Mouse (Mus musculus) kidney, postnatal 0 days (tissue): ENCODE data around the gene Ccdc93. TPM values are rescaled to one million over a fixed set of nuclear protein-coding genes. Genes with fewer than 3 reads are reported as not detected.

ENCODE experiments used
- ATAC-seq: fragments of 200-750 bp; cut with Nextera tagmentation; replicated peaks from 2 replicates; pipeline ENCODE4 v1.8.0; 2017; ENCODE audit warnings: low read depth, moderate number of reproducible peaks, moderate TSS enrichment, moderate library complexity; ENCODE audit not compliant: low FRiP score
- DNase-seq: peaks from one replicate; pipeline ENCODE4 v3.0.0-alpha.2; 2016; ENCODE audit warnings: low spot score
- H3K27ac ChIP-seq: fragments of 300-500 bp; sonication (generic); 2 replicates; pipeline ENCODE4 v1.5.1; 2014; ENCODE audit warnings: mild to moderate bottlenecking
- H3K27me3 ChIP-seq: fragments of 300-500 bp; sonication (generic); 2 replicates; pipeline ENCODE4 v1.6.1; 2014; ENCODE audit warnings: low read length, mixed read lengths; ENCODE audit not compliant: insufficient read depth
- H3K36me3 ChIP-seq: fragments of 300-500 bp; sonication (generic); 2 replicates; pipeline ENCODE4 v1.6.1; 2014; ENCODE audit warnings: low read length, mixed read lengths; ENCODE audit not compliant: insufficient read depth
- H3K4me1 ChIP-seq: fragments of 300-500 bp; sonication (generic); replicated peaks from 2 replicates; pipeline ENCODE4 v1.6.1; 2014; ENCODE audit warnings: antibody characterized with exemption, low read length, mixed read lengths; ENCODE audit not compliant: insufficient read depth
- H3K4me2 ChIP-seq: fragments of 300-500 bp; sonication (generic); 2 replicates; pipeline ENCODE4 v1.6.1; 2014; ENCODE audit warnings: mild to moderate bottlenecking, low read length, moderate library complexity, mixed read lengths
- H3K4me3 ChIP-seq: fragments of 300-500 bp; sonication (generic); replicated peaks from 2 replicates; pipeline ENCODE4 v1.5.1; 2014; ENCODE audit warnings: low read depth, low read length
- H3K9ac ChIP-seq: fragments of 300-500 bp; sonication (generic); 2 replicates; pipeline ENCODE4 v1.6.1; 2014; ENCODE audit warnings: low read depth, low read length
- H3K9me3 ChIP-seq: fragments of 300-500 bp; sonication (generic); replicated peaks from 2 replicates; pipeline ENCODE4 v1.6.1; 2016; ENCODE audit warnings: low read length, inconsistent platforms, mixed read lengths
- CTCF ChIP-seq: IDR thresholded peaks from 2 replicates; pipeline ENCODE4 v1.5.1; 2016; ENCODE audit warnings: antibody characterized with exemption, low read depth, mild to moderate bottlenecking, moderate library complexity
- WGBS: fragments of 180-500 bp; shearing (Covaris S2); extraction: QIAGEN DNeasy Blood & Tissue Kit; methylation state at CpG from one replicate; pipeline ENCODE4 v1.1.7; 2014; 5-methylcytosine and 5-hydroxymethylcytosine counted together
- polyA plus RNA-seq: library from polyadenylated mRNA; unstranded; fragments of >200 nt; fragmentation: Nextera tagmentation; extraction: Ambion mirVana; gene quantifications from 2 replicates; pipeline ENCODE4 v1.2.1, GENCODE M21; 2015

Ccdc93 gene
- polyA plus RNA-seq, 1 experiment from 2014 or later = 6.4 TPM

DNA sequence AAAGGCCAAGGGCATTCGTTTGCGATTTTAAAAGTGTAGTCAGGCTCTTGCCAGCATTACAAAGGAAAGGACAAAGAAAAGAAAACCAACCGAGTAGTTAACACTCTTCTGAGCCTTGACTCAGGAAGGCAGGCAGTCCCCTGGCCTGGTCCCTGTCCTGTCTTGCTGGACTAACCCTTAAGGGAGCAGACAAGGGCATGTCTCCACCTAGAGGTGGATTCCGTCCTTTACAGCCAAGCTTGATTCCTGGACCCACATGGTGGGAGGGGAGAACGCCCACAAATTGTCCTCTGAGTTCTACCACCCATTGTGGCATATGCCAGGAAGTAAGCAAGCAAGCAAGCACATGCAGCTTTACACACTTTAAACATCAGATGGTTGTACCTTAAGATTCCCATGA, 59.4 kb downstream of the Ccdc93 start:
- Histone ChIP-seq H3K9me3 (no peaks in the 10 kb centered on the region), H3K4me2 (no peak overlapping the region), H3K4me1 (no peaks in the 10 kb centered on the region), H3K27me3 (no peaks in the 10 kb centered on the region), H3K4me3 (no peak overlapping the region), H3K36me3 (peaks cover 39% of the 10 kb centered on the region), H3K27ac (no peak overlapping the region), H3K9ac (no peak overlapping the region)
- 34% methylated on average over 5 of the region's 5 CpGs for WGBS
- DNase-seq (peak; percentile 44), ATAC-seq (peak; percentile 77)
- peak; percentile 67 for TF ChIP-seq CTCF

DNA sequence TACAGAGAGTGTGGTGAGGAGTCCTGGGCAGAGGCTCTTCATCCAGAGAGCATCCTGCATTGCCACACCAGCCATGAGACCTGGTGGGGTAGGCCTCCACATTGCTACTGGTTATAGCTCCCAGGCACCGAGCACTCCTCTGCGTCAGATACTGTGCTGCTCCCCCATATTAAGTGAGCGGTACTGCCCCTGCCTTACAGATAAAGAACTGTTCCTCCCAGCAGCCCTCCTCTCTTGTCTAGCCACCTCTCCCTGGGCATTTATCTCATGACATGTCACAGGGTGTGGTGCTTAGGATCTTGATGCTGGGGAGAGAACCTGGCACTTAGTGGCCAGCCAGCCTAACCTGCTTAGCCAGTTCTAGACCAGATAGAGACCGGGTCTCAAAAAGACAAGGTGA, 66.2 kb downstream of the Ccdc93 start:
- 95% methylated on average over 4 of the region's 4 CpGs for WGBS
- peaks cover 40% of the 10 kb centered on the region; the same call in 1 of the 2 replicates for H3K36me3 ChIP-seq
- ATAC-seq = no peak

DNA sequence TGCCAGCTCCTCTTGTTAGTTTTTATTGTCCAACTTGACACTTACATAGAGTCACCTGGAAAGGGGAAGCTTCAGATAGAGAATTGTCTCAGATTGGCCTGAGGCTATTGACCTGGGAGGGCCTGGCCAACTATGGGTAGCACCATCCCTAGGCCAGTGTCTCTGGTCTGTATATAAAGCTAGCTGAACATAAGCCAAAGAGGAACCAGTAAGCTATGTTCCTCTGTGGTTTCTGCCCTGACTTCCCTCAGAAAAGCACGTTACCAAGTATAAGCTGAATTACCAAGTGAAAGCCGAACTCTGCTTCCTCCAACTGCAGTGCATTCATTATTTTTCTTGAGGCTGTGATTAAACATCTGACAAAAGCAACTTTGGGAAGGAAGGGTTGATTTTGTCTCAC, 77.9 kb downstream of the Ccdc93 start:
- no peak for TF ChIP-seq CTCF
- Histone ChIP-seq H3K27ac (no peak overlapping the region), H3K4me2 (no peak overlapping the region), H3K9me3 (no peaks in the 10 kb centered on the region), H3K4me3 (no peak overlapping the region), H3K27me3 (no peaks in the 10 kb centered on the region), H3K4me1 (no peaks in the 10 kb centered on the region), H3K36me3 (0 out of 2 replicates have a peak, but pooled peaks cover 2% of the 10 kb centered on the region), H3K9ac (no peak overlapping the region)
- ATAC-seq (no peak), DNase-seq (no peak)
- WGBS = 90% methylated on average over 2 of the region's 2 CpGs

More for the DNA sequence above, 66.2 kb downstream of the Ccdc93 start:
- TF ChIP-seq CTCF = no peak
- no peak overlapping the region for H3K4me3 ChIP-seq
- no peak overlapping the region for H3K4me2 ChIP-seq
- no peaks in the 10 kb centered on the region for H3K9me3 ChIP-seq
- DNase-seq = no peak
- H3K27me3 ChIP-seq = no peaks in the 10 kb centered on the region
- H3K4me1 ChIP-seq = no peaks in the 10 kb centered on the region
- no peak overlapping the region for H3K9ac ChIP-seq
- H3K27ac ChIP-seq = no peak overlapping the region

DNA sequence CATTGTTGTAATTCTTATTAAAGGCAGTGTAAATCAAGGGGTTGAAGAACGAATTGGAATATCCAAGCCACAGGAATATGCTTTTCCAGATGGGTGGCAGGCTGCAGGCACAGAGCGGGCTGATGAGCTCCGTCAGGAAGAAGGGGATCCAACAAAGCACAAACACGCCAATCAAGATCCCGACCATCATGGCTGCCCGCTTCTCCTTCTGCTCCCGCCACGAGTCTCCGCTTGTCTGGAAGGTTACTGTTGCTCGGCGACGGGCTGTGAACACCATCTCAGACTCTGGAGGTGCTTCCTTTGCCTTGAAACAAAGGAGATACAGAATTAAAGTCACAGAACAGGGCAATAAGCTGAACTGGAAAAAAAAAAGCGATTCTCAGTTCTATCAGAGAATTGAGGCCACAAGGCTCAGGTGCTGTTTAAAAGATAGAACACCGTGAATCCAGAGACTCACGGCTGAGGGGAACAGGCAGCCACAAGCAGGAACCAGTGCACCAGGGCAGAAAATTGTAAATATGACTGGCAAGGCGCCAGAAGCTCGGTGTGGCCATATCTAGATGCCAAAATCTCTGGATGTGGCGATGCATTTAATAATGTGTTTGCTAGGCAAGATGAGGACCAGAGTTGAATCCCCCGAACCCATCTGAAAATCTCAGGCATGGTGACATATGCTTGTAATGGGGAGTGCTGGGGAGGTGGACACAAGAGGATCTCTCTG, 79.7 kb downstream of the Ccdc93 start:
- H3K4me1 ChIP-seq = no peaks in the 10 kb centered on the region
- no peak overlapping the region for H3K4me3 ChIP-seq
- no peaks in the 10 kb centered on the region for H3K9me3 ChIP-seq
- no peaks in the 10 kb centered on the region for H3K36me3 ChIP-seq
- H3K9ac ChIP-seq = no peak overlapping the region
- DNase-seq (no peak), ATAC-seq (no peak)
- 86% methylated on average over 19 of the region's 19 CpGs for WGBS
- H3K27me3 ChIP-seq = no peaks in the 10 kb centered on the region
- TF ChIP-seq CTCF = no peak
- no peak overlapping the region for H3K4me2 ChIP-seq
- no peak overlapping the region for H3K27ac ChIP-seq

DNA sequence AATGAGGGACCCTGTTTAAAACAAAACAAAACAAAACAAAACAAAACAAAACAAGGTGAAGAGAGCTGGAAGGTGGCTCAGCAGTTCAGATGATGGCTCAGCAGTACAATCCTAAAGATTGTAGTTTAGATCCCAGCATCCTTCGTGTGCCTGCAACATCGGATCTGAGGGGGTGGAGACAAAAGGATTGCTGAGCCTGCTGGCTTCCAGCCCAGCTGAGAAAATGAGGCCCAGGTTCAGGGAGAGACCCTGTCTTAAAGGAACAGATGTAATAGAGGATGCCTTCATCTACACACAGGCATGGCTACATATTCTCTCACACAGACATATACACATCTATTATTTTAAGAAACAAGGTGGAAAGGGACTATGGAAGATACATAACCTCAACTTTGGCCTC, 80.3 kb downstream of the Ccdc93 start:
- H3K4me2 ChIP-seq = no peak overlapping the region
- H3K27ac ChIP-seq = no peak overlapping the region
- no peaks in the 10 kb centered on the region for H3K36me3 ChIP-seq
- H3K9ac ChIP-seq = no peak overlapping the region
- no peaks in the 10 kb centered on the region for H3K9me3 ChIP-seq
- no peak overlapping the region for H3K4me3 ChIP-seq
- ATAC-seq = no peak
- 30% methylated on average over 2 of the region's 2 CpGs for WGBS
- TF ChIP-seq CTCF = no peak
- no peak for DNase-seq
- no peaks in the 10 kb centered on the region for H3K27me3 ChIP-seq
- no peaks in the 10 kb centered on the region for H3K4me1 ChIP-seq

DNA sequence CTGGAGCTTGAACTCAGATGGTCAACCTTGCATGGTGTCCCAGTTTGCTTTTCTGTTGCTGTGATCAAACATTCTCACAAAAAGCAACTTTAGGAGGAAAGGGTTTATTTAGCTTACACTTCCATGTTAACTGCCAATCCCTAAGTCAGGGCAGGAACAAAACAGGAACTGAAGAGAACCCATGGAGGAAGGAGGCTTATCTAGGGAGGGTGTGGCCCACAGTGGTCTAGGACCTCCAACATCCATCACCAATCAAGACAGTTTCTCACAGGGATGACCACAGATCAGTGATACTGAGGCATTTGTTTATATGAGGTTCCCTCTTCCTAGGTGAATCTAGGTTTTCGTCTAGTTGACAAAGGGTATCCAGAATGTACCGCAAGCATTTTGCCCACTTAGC, 81.1 kb downstream of the Ccdc93 start:
- TF ChIP-seq CTCF = no peak
- 94% methylated on average over 2 of the region's 2 CpGs for WGBS
- ATAC-seq = no peak
- Histone ChIP-seq H3K4me1 (no peaks in the 10 kb centered on the region), H3K36me3 (no peaks in the 10 kb centered on the region), H3K27me3 (no peaks in the 10 kb centered on the region), H3K4me2 (no peak overlapping the region), H3K27ac (no peak overlapping the region), H3K9ac (no peak overlapping the region), H3K9me3 (no peaks in the 10 kb centered on the region), H3K4me3 (no peak overlapping the region)
- DNase-seq = no peak

DNA sequence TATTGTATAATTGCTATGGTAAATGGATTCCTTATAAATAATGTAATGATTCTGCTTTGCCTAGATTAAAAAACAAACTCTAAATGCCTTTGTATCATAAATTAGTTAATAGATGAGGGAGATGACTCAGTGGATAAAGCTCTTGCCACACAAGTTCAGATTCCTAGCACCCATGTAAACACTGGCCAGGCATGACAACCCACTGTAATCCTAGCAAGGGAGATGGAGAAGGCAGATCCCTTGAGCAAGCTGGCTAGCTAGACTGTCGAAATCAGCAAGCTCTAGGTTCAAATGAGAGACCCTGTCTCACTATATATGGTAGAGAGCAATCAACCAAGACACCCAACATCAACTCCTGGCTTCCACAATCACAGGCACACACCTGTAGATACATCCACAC, 87.8 kb downstream of the Ccdc93 start:
- no peak for ATAC-seq
- H3K4me3 ChIP-seq = no peak overlapping the region
- no peak for DNase-seq
- H3K27ac ChIP-seq = no peak overlapping the region
- no peak for TF ChIP-seq CTCF
- H3K9ac ChIP-seq = no peak overlapping the region
- H3K9me3 ChIP-seq = no peaks in the 10 kb centered on the region
- H3K27me3 ChIP-seq = no peaks in the 10 kb centered on the region
- H3K4me1 ChIP-seq = no peaks in the 10 kb centered on the region
- no peak overlapping the region for H3K4me2 ChIP-seq
- no peaks in the 10 kb centered on the region for H3K36me3 ChIP-seq
- 80% methylated on average over 1 of the region's 1 CpGs for WGBS
